In genomic region chr6:125379781-125380180, GRCm38 (mm10) we compare ENCODE assay signal across 11 mouse cellular contexts. TPM values are rescaled to one million over a fixed set of nuclear protein-coding genes. Genes with fewer than 3 reads are reported as not detected.
DNase-seq lines count a peak whose midpoint lies in the region; ATAC-seq and TF ChIP-seq lines count a peak whose summit lies in the region.
"Had no signal": no experiment of that assay in that cellular context is flagged by ENCODE, and none has a peak within 500 bp of the region (broad histone marks: within the 10 kb centered on the region; RNA-seq: fewer than 3 reads in every experiment).

No protein-coding gene starts in this region.

- TF ChIP-seq EP300 in lung, postnatal 0 days (IDR thresholded peaks at IDR 0.05): no peak

- peak overlapping the region; percentile 63 for H3K4me2 ChIP-seq in lung, postnatal 0 days (replicated peaks; ENCODE audit: low read depth, low read length)
- peak overlapping the region; percentile 59 for H3K4me2 ChIP-seq in hindbrain, embryonic 12.5 days (replicated peaks)
- H3K4me2 ChIP-seq in liver, embryonic 11.5 days: peak overlapping the region; percentile 72
- H3K4me2 ChIP-seq in stomach, embryonic 16.5 days (ENCODE audit: low read depth, low read length): peak overlapping the region; percentile 82

- peak overlapping the region; percentile 28 for H3K4me3 ChIP-seq in lung, postnatal 0 days (ENCODE audit: low read depth, low read length)
- peak overlapping the region; percentile 29 for H3K4me3 ChIP-seq in hindbrain, embryonic 12.5 days
- peak overlapping the region; percentile 41 for H3K4me3 ChIP-seq in liver, embryonic 11.5 days (ENCODE audit: low read depth, low read length)
- peak overlapping the region; percentile 54 for H3K4me3 ChIP-seq in stomach, embryonic 16.5 days (replicated peaks; ENCODE audit: low read length)

- no peak overlapping the region for H3K27ac ChIP-seq in lung, postnatal 0 days (ENCODE audit: low read length)
- no peak overlapping the region for H3K27ac ChIP-seq in hindbrain, embryonic 12.5 days
- no peak overlapping the region for H3K27ac ChIP-seq in liver, embryonic 11.5 days (ENCODE audit: low read depth, low read length)
- H3K27ac ChIP-seq in stomach, embryonic 16.5 days (ENCODE audit: low read length): no peak overlapping the region
- H3K27ac ChIP-seq: macrophage had no signal

- H3K9ac ChIP-seq in lung, postnatal 0 days (replicated peaks; ENCODE audit: low read depth): no peak overlapping the region
- H3K9ac ChIP-seq in hindbrain, embryonic 12.5 days: no peak overlapping the region
- H3K9ac ChIP-seq in liver, embryonic 11.5 days (ENCODE audit: low read depth, low read length): no peak overlapping the region
- peak overlapping the region; percentile 71 for H3K9ac ChIP-seq in stomach, embryonic 16.5 days (ENCODE audit: low read length)

- no peak for DNase-seq in lung, postnatal 0 days (ENCODE audit: low spot score)
- DNase-seq in lung, adult 18-20 months: no peak
- no peak for DNase-seq in liver, embryonic 11.5 days (ENCODE audit: low spot score)
- no peak for DNase-seq in natural killer cell, adult 2 months (ENCODE audit: low spot score in 2 of 2)
- DNase-seq in left cerebral cortex, adult 9 months (ENCODE audit: low spot score in 2 of 2): no peak
- DNase-seq in spleen, adult 12 weeks (ENCODE audit: low spot score): no peak
- DNase-seq: gastrocnemius, postnatal 10 days; right cerebral cortex, postnatal 14 days had no signal

- no peaks in the 10 kb centered on the region for H3K9me3 ChIP-seq in lung, postnatal 0 days (ENCODE audit: low read length)
- no peaks in the 10 kb centered on the region for H3K9me3 ChIP-seq in hindbrain, embryonic 12.5 days (replicated peaks)
- no peaks in the 10 kb centered on the region for H3K9me3 ChIP-seq in liver, embryonic 11.5 days (ENCODE audit: control insufficient read depth, low read length)
- H3K9me3 ChIP-seq in stomach, embryonic 16.5 days (replicated peaks; ENCODE audit: control insufficient read depth, low read length): no peaks in the 10 kb centered on the region

- H3K4me1 ChIP-seq in lung, postnatal 0 days (ENCODE audit: insufficient read depth, low read depth, low read length): peaks cover 16% of the 10 kb centered on the region; the same call in 1 of the 2 replicates
- peaks cover 30% of the 10 kb centered on the region for H3K4me1 ChIP-seq in hindbrain, embryonic 12.5 days
- H3K4me1 ChIP-seq in liver, embryonic 11.5 days (replicated peaks; ENCODE audit: control insufficient read depth, insufficient read depth, low read length): peaks cover 14% of the 10 kb centered on the region
- peaks cover 27% of the 10 kb centered on the region for H3K4me1 ChIP-seq in stomach, embryonic 16.5 days (ENCODE audit: control insufficient read depth, insufficient read depth, low read length)

- peaks cover 10% of the 10 kb centered on the region; the same call in 1 of the 2 replicates for H3K27me3 ChIP-seq in lung, postnatal 0 days (replicated peaks; ENCODE audit: insufficient read depth, low read length)
- peaks cover 67% of the 10 kb centered on the region for H3K27me3 ChIP-seq in hindbrain, embryonic 12.5 days
- peaks cover 48% of the 10 kb centered on the region for H3K27me3 ChIP-seq in liver, embryonic 11.5 days (replicated peaks; ENCODE audit: control insufficient read depth, insufficient read depth, low read length)
- peaks cover 17% of the 10 kb centered on the region for H3K27me3 ChIP-seq in stomach, embryonic 16.5 days (ENCODE audit: control insufficient read depth, insufficient read depth, low read length)

- 9% methylated on average over 9 of the region's 9 CpGs for WGBS in lung, postnatal 0 days
- 5% methylated on average over 9 of the region's 9 CpGs for WGBS in hindbrain, embryonic 12.5 days
- WGBS in liver, embryonic 11.5 days: 9% methylated on average over 9 of the region's 9 CpGs
- 6% methylated on average over 8 of the region's 9 CpGs for WGBS in stomach, embryonic 16.5 days

- peak; percentile 33; the same call in 1 of the 2 replicates for ATAC-seq in lung, postnatal 0 days
- no peak for ATAC-seq in hindbrain, embryonic 12.5 days (ENCODE audit: low FRiP score)
- no peak for ATAC-seq in liver, embryonic 11.5 days (replicated peaks; ENCODE audit: low FRiP score)
- ATAC-seq in stomach, embryonic 16.5 days (ENCODE audit: insufficient read depth, low FRiP score): no peak; the same call in 1 of the 2 replicates

- no peaks in the 10 kb centered on the region for H3K36me3 ChIP-seq in lung, postnatal 0 days (ENCODE audit: insufficient read depth, low read length)
- no peaks in the 10 kb centered on the region for H3K36me3 ChIP-seq in hindbrain, embryonic 12.5 days
- H3K36me3 ChIP-seq in liver, embryonic 11.5 days (ENCODE audit: control insufficient read depth, insufficient read depth, low read length): no peaks in the 10 kb centered on the region
- no peaks in the 10 kb centered on the region for H3K36me3 ChIP-seq in stomach, embryonic 16.5 days (ENCODE audit: control insufficient read depth, insufficient read depth, low read length)

- no peak for TF ChIP-seq CTCF in lung, postnatal 0 days (IDR thresholded peaks at IDR 0.05)

RNA-seq across cellular contexts. Expression of gene Plekhg6, which starts 0.8 kb away (rescaled TPM):
- polyA plus RNA-seq in lung, postnatal 0 days (2015; fragmentation: Nextera tagmentation; extraction: Ambion mirVana): 0.50 and 0.82 TPM in 2 replicates
- polyA plus RNA-seq in hindbrain, embryonic 12.5 days (2016; fragmentation: Nextera tagmentation; extraction: Ambion mirVana): 0.18 and 0.22 TPM in 2 replicates
- polyA plus RNA-seq in liver, embryonic 11.5 days (2014; fragmentation: Nextera tagmentation; extraction: Ambion mirVana): 0.30 and 0.35 TPM in 2 replicates
- polyA plus RNA-seq in stomach, embryonic 16.5 days (2015; fragmentation: Nextera tagmentation; extraction: Ambion mirVana): 6.3 and 8.2 TPM in 2 replicates
- polyA plus RNA-seq: macrophage had no signal

RNA-seq across cellular contexts. Expression of gene Tnfrsf1a, which starts 30.6 kb away (rescaled TPM):
- 107 and 108 TPM in 2 replicates for polyA plus RNA-seq in lung, postnatal 0 days (2015; fragmentation: Nextera tagmentation; extraction: Ambion mirVana)
- polyA plus RNA-seq in hindbrain, embryonic 12.5 days (2016; fragmentation: Nextera tagmentation; extraction: Ambion mirVana): 29.9 and 32.6 TPM in 2 replicates
- 37.0 and 38.0 TPM in 2 replicates for polyA plus RNA-seq in liver, embryonic 11.5 days (2014; fragmentation: Nextera tagmentation; extraction: Ambion mirVana)
- 82.6 and 91.1 TPM in 2 replicates for polyA plus RNA-seq in stomach, embryonic 16.5 days (2015; fragmentation: Nextera tagmentation; extraction: Ambion mirVana)

RNA-seq across cellular contexts. Expression of gene Scnn1a, which starts 59.3 kb away (rescaled TPM):
- 106 and 123 TPM in 2 replicates for polyA plus RNA-seq in lung, postnatal 0 days (2015; fragmentation: Nextera tagmentation; extraction: Ambion mirVana)
- 0.48 and 0.49 TPM in 2 replicates for polyA plus RNA-seq in hindbrain, embryonic 12.5 days (2016; fragmentation: Nextera tagmentation; extraction: Ambion mirVana)
- 0.55 and 0.74 TPM in 2 replicates for polyA plus RNA-seq in liver, embryonic 11.5 days (2014; fragmentation: Nextera tagmentation; extraction: Ambion mirVana)
- 5.8 and 9.7 TPM in 2 replicates for polyA plus RNA-seq in stomach, embryonic 16.5 days (2015; fragmentation: Nextera tagmentation; extraction: Ambion mirVana)

Comparison
In these comparisons a context has a peak if more than half of its experiments do, and no peak if none do; other contexts are left out.
1. RNA of gene Scnn1a, which starts 59.3 kb away (polyA plus RNA-seq): 106 to 123 TPM in lung, postnatal 0 days; 5.8 to 9.7 TPM in stomach, embryonic 16.5 days, 0.55 to 0.74 TPM in liver, embryonic 11.5 days and 0.48 to 0.49 TPM in hindbrain, embryonic 12.5 days; every median in the first group is over 10 times any median in the second.
2. Peak in every context shown above with its lines, with median percentiles within 50 percentile points of each other: H3K4me2 ChIP-seq and H3K4me3 ChIP-seq.